Mouse (Mus musculus): ENCODE measurements around the gene Gm29735.

The Gm29735 gene

DNA sequence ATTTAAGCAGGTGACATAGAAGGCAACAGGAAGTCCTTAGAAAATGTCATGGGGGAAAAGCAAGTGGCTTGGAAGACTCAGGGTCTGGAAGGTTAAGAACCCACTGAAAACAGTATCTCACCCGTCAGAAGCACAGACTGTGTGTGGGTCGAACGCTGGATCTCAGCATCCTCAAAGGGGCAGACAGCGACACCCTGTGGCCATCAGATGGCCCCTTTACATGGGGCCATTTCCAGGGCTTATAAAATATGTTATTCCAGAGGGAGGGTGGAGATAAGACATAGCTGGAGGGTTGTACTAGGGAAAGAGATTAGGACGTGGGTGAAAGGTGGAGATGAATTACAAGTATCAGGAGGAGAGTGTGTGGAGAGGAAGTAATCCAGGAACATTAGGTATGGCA is 37.3 kb downstream of the Gm29735 start:
- DNase-seq = no peak

Measured in lung, postnatal 14 days (tissue).